Mouse (Mus musculus): Measurements from ENCODE around the gene Dmpk. TPM values are rescaled to one million over a fixed set of nuclear protein-coding genes. Genes with fewer than 3 reads are reported as not detected.

Gene Dmpk
- polyA plus RNA-seq, 1 experiment: 294 TPM

GRCm38 (mm10) chr7:19054047-19054776 lies 29.4 kb upstream of the Dmpk start, which contains the start of gene Rsph6a:
Gene Rsph6a (plus strand): TSS chr7:19054690.
- Histone ChIP-seq H3K79me2 (ENCODE audit: control insufficient read depth, insufficient read depth) (no peaks in the 10 kb centered on the region), H3K36me3 (ENCODE audit: control insufficient read depth, insufficient read depth) (no peaks in the 10 kb centered on the region), H3K4me2 (ENCODE audit: low read depth) (no peak within 1 kb of the TSS)

GRCm38 (mm10) chr7:19054777-19055076 lies 28.9 kb upstream of the Dmpk start:
- no peak overlapping the region for H3K4me3 ChIP-seq
- no peaks in the 10 kb centered on the region for H3K36me3 ChIP-seq (ENCODE audit: control insufficient read depth, insufficient read depth)
- H3K27me3 ChIP-seq (ENCODE audit: control insufficient read depth, insufficient read depth, insufficient read length): no peaks in the 10 kb centered on the region
- no peak for TF ChIP-seq TCF3 (IDR thresholded peaks at IDR 0.05; ENCODE audit: insufficient read length, low read depth)
- TF ChIP-seq POLR2AphosphoS2 (IDR thresholded peaks at IDR 0.05; ENCODE audit: insufficient read length, low read depth): no peak
- no peak for TF ChIP-seq SRF (IDR thresholded peaks at IDR 0.05; ENCODE audit: control insufficient read depth, insufficient read length, low read depth)
- TF ChIP-seq REST (IDR thresholded peaks at IDR 0.05; ENCODE audit: insufficient read depth, insufficient read length): no peak
- no peak for TF ChIP-seq E2F4 (IDR thresholded peaks at IDR 0.05; ENCODE audit: insufficient read depth)
- TF ChIP-seq MAX (IDR thresholded peaks at IDR 0.05; ENCODE audit: low read depth): no peak
- TF ChIP-seq POLR2A (IDR thresholded peaks at IDR 0.05; ENCODE audit: insufficient read length, low read depth): no peak
- no peak for TF ChIP-seq USF1 (IDR thresholded peaks at IDR 0.05; ENCODE audit: low read depth)
- no peak for TF ChIP-seq MYOG (IDR thresholded peaks at IDR 0.05; ENCODE audit: control insufficient read depth in 1 of 3, insufficient read depth in 1 of 3, insufficient read length in 2 of 3, low read depth in 2 of 3)
- no peak for TF ChIP-seq CEBPB (IDR thresholded peaks at IDR 0.05; ENCODE audit: insufficient read depth, poor library complexity, severe bottlenecking)
- no peak for TF ChIP-seq TCF12 (IDR thresholded peaks at IDR 0.05; ENCODE audit: insufficient read depth, poor library complexity, severe bottlenecking)
- no peak for TF ChIP-seq MYOD1 (IDR thresholded peaks at IDR 0.05; ENCODE audit: control insufficient read depth in 1 of 3, insufficient read length in 2 of 3, low read depth in 2 of 3)
- no peaks in the 10 kb centered on the region for H3K79me2 ChIP-seq (ENCODE audit: control insufficient read depth, insufficient read depth)
- H3ac ChIP-seq (ENCODE audit: control insufficient read depth, insufficient read length): no peak overlapping the region
- no peak overlapping the region for H3K4me2 ChIP-seq (ENCODE audit: low read depth)

More at GRCm38 (mm10) chr7:19054047-19054776, 29.4 kb upstream of the Dmpk start, which contains the start of gene Rsph6a:
- no peak for TF ChIP-seq SRF (IDR thresholded peaks at IDR 0.05; ENCODE audit: control insufficient read depth, insufficient read length, low read depth)
- no peak for TF ChIP-seq POLR2A (IDR thresholded peaks at IDR 0.05; ENCODE audit: insufficient read length, low read depth)
- TF ChIP-seq MYOG (IDR thresholded peaks at IDR 0.05; ENCODE audit: control insufficient read depth in 1 of 3, insufficient read depth in 1 of 3, insufficient read length in 2 of 3, low read depth in 2 of 3): no peak
- TF ChIP-seq MYOD1 (IDR thresholded peaks at IDR 0.05; ENCODE audit: control insufficient read depth in 1 of 3, insufficient read length in 2 of 3, low read depth in 2 of 3): no peak
- TF ChIP-seq E2F4 (IDR thresholded peaks at IDR 0.05; ENCODE audit: insufficient read depth): no peak
- no peak for TF ChIP-seq TCF3 (IDR thresholded peaks at IDR 0.05; ENCODE audit: insufficient read length, low read depth)
- TF ChIP-seq CEBPB (IDR thresholded peaks at IDR 0.05; ENCODE audit: insufficient read depth, poor library complexity, severe bottlenecking): no peak
- no peak for TF ChIP-seq USF1 (IDR thresholded peaks at IDR 0.05; ENCODE audit: low read depth)
- TF ChIP-seq TCF12 (IDR thresholded peaks at IDR 0.05; ENCODE audit: insufficient read depth, poor library complexity, severe bottlenecking): no peak
- no peak for TF ChIP-seq MAX (IDR thresholded peaks at IDR 0.05; ENCODE audit: low read depth)
- no peak for TF ChIP-seq POLR2AphosphoS2 (IDR thresholded peaks at IDR 0.05; ENCODE audit: insufficient read length, low read depth)
- TF ChIP-seq REST (IDR thresholded peaks at IDR 0.05; ENCODE audit: insufficient read depth, insufficient read length): no peak
- Histone ChIP-seq H3ac (ENCODE audit: control insufficient read depth, insufficient read length) (no peak within 1 kb of the TSS), H3K4me3 (no peak within 1 kb of the TSS), H3K27me3 (ENCODE audit: control insufficient read depth, insufficient read depth, insufficient read length) (no peaks in the 10 kb centered on the region)

- H3ac ChIP-seq (ENCODE audit: control insufficient read depth, insufficient read length): no peak overlapping the region
- no peaks in the 10 kb centered on the region for H3K36me3 ChIP-seq (ENCODE audit: control insufficient read depth, insufficient read depth)
- H3K4me2 ChIP-seq (ENCODE audit: low read depth): no peak overlapping the region
- no peak overlapping the region for H3K4me3 ChIP-seq
- H3K27me3 ChIP-seq (ENCODE audit: control insufficient read depth, insufficient read depth, insufficient read length): no peaks in the 10 kb centered on the region
- H3K79me2 ChIP-seq (ENCODE audit: control insufficient read depth, insufficient read depth): no peaks in the 10 kb centered on the region
- TF ChIP-seq MAX (IDR thresholded peaks at IDR 0.05; ENCODE audit: low read depth): no peak
- TF ChIP-seq TCF12 (IDR thresholded peaks at IDR 0.05; ENCODE audit: insufficient read depth, poor library complexity, severe bottlenecking): no peak
- no peak for TF ChIP-seq SRF (IDR thresholded peaks at IDR 0.05; ENCODE audit: control insufficient read depth, insufficient read length, low read depth)
- no peak for TF ChIP-seq MYOG (IDR thresholded peaks at IDR 0.05; ENCODE audit: control insufficient read depth in 1 of 3, insufficient read depth in 1 of 3, insufficient read length in 2 of 3, low read depth in 2 of 3)
- TF ChIP-seq POLR2AphosphoS2 (IDR thresholded peaks at IDR 0.05; ENCODE audit: insufficient read length, low read depth): no peak
- TF ChIP-seq USF1 (IDR thresholded peaks at IDR 0.05; ENCODE audit: low read depth): no peak
- no peak for TF ChIP-seq MYOD1 (IDR thresholded peaks at IDR 0.05; ENCODE audit: control insufficient read depth in 1 of 3, insufficient read length in 2 of 3, low read depth in 2 of 3)
- no peak for TF ChIP-seq POLR2A (IDR thresholded peaks at IDR 0.05; ENCODE audit: insufficient read length, low read depth)
- TF ChIP-seq E2F4 (IDR thresholded peaks at IDR 0.05; ENCODE audit: insufficient read depth): no peak
- TF ChIP-seq TCF3 (IDR thresholded peaks at IDR 0.05; ENCODE audit: insufficient read length, low read depth): no peak
- TF ChIP-seq REST (IDR thresholded peaks at IDR 0.05; ENCODE audit: insufficient read depth, insufficient read length): no peak
- no peak for TF ChIP-seq CEBPB (IDR thresholded peaks at IDR 0.05; ENCODE audit: insufficient read depth, poor library complexity, severe bottlenecking)
These were observed 28.5 kb upstream of the Dmpk start for GRCm38 (mm10) chr7:19055108-19055507.

- TF ChIP-seq POLR2AphosphoS2 (IDR thresholded peaks at IDR 0.05; ENCODE audit: insufficient read length, low read depth) (no peak), E2F4 (IDR thresholded peaks at IDR 0.05; ENCODE audit: insufficient read depth) (no peak), TCF3 (IDR thresholded peaks at IDR 0.05; ENCODE audit: insufficient read length, low read depth) (no peak), POLR2A (IDR thresholded peaks at IDR 0.05; ENCODE audit: insufficient read length, low read depth) (no peak), SRF (IDR thresholded peaks at IDR 0.05; ENCODE audit: control insufficient read depth, insufficient read length, low read depth) (no peak), MYOG (IDR thresholded peaks at IDR 0.05; ENCODE audit: control insufficient read depth in 1 of 3, insufficient read depth in 1 of 3, insufficient read length in 2 of 3, low read depth in 2 of 3) (no peak), TCF12 (IDR thresholded peaks at IDR 0.05; ENCODE audit: insufficient read depth, poor library complexity, severe bottlenecking) (no peak), MAX (IDR thresholded peaks at IDR 0.05; ENCODE audit: low read depth) (no peak)
- no peak overlapping the region for H3K4me2 ChIP-seq (ENCODE audit: low read depth)
- H3K4me3 ChIP-seq: no peak overlapping the region
- H3K79me2 ChIP-seq (ENCODE audit: control insufficient read depth, insufficient read depth): no peaks in the 10 kb centered on the region
- no peak overlapping the region for H3ac ChIP-seq (ENCODE audit: control insufficient read depth, insufficient read length)
- H3K27me3 ChIP-seq (ENCODE audit: control insufficient read depth, insufficient read depth, insufficient read length): no peaks in the 10 kb centered on the region
- H3K36me3 ChIP-seq (ENCODE audit: control insufficient read depth, insufficient read depth): no peaks in the 10 kb centered on the region
These were observed 26.2 kb upstream of the Dmpk start for GRCm38 (mm10) chr7:19057405-19057804.
